Mouse (Mus musculus) liver, embryonic 11.5 days (tissue): ENCODE measurements at regions not wholly inside any gene's neighbourhood (a gene's known extent, or its start where the extent isn't known, plus 50 kb on each side); places are given as distances from the start of the nearest gene placed in this dataset.
A peak's percentile ranks its signal among the peaks of the same experiment; 100 is the strongest.

ENCODE experiments used
- ATAC-seq: fragments of 200-750 bp; cut with Nextera tagmentation; replicated peaks from 2 replicates; pipeline ENCODE4 v1.8.0; 2017; ENCODE audit warnings: moderate number of reproducible peaks, mild to moderate bottlenecking, moderate TSS enrichment, moderate library complexity; ENCODE audit not compliant: low FRiP score
- DNase-seq: peaks from one replicate; pipeline ENCODE4 v3.0.0-alpha.2; 2017; ENCODE audit warnings: low spot score
- H3K27ac ChIP-seq: fragments of 300-500 bp; sonication (generic); 2 replicates; pipeline ENCODE4 v1.5.1; 2014; ENCODE audit warnings: mild to moderate bottlenecking, low read depth, low read length, control low read depth
- H3K27me3 ChIP-seq: fragments of 300-500 bp; sonication (generic); replicated peaks from 2 replicates; pipeline ENCODE4 v1.6.1; 2014; ENCODE audit warnings: low read length, mixed read lengths; ENCODE audit not compliant: control insufficient read depth, insufficient read depth
- H3K36me3 ChIP-seq: fragments of 300-500 bp; sonication (generic); 2 replicates; pipeline ENCODE4 v1.6.1; 2014; ENCODE audit warnings: mild to moderate bottlenecking, low read length, moderate library complexity, mixed read lengths; ENCODE audit not compliant: control insufficient read depth, insufficient read depth
- H3K4me1 ChIP-seq: fragments of 300-500 bp; sonication (generic); replicated peaks from 2 replicates; pipeline ENCODE4 v1.6.1; 2014; ENCODE audit warnings: low read length, mixed read lengths; ENCODE audit not compliant: control insufficient read depth, insufficient read depth
- H3K4me2 ChIP-seq: fragments of 300-500 bp; sonication (generic); 2 replicates; pipeline ENCODE4 v1.6.1; 2014; ENCODE audit warnings: mild to moderate bottlenecking, control low read depth, moderate library complexity
- H3K4me3 ChIP-seq: fragments of 300-500 bp; sonication (generic); 2 replicates; pipeline ENCODE4 v1.5.1; 2014; ENCODE audit warnings: low read depth, low read length, control low read depth
- H3K9ac ChIP-seq: fragments of 300-500 bp; sonication (generic); 2 replicates; pipeline ENCODE4 v1.6.1; 2014; ENCODE audit warnings: low read depth, low read length, control low read depth
- H3K9me3 ChIP-seq: fragments of 300-500 bp; sonication (generic); 2 replicates; pipeline ENCODE4 v1.6.1; 2016; ENCODE audit warnings: low read length, inconsistent platforms, mixed read lengths; ENCODE audit not compliant: control insufficient read depth
- WGBS: fragments of 180-500 bp; shearing (Covaris S2); extraction: QIAGEN DNeasy Blood & Tissue Kit; methylation state at CpG from one replicate; pipeline ENCODE4 v1.1.7; 2014; 5-methylcytosine and 5-hydroxymethylcytosine counted together

GRCm38 (mm10) chr9:46473681-46474080, 153.9 kb upstream of the 4931429L15Rik start:
- WGBS, result 83% methylated on average over 10 of the region's 10 CpGs
- Histone ChIP-seq H3K4me1 (no peaks in the 10 kb centered on the region), H3K4me2 (no peak overlapping the region), H3K27me3 (no peaks in the 10 kb centered on the region), H3K4me3 (no peak overlapping the region), H3K36me3 (no peaks in the 10 kb centered on the region), H3K9ac (no peak overlapping the region), H3K27ac (no peak overlapping the region), H3K9me3 (no peaks in the 10 kb centered on the region)
- ATAC-seq, result no peak
- DNase-seq, result no peak

- no peak overlapping the region for H3K4me3 ChIP-seq
- H3K4me1 ChIP-seq, result no peaks in the 10 kb centered on the region
- no peak overlapping the region for H3K9ac ChIP-seq
- no peak overlapping the region for H3K27ac ChIP-seq
- ATAC-seq (no peak), DNase-seq (no peak)
- no peaks in the 10 kb centered on the region for H3K36me3 ChIP-seq
- no peak overlapping the region for H3K4me2 ChIP-seq
- no peaks in the 10 kb centered on the region for H3K27me3 ChIP-seq
- 81% methylated on average over 7 of the region's 7 CpGs for WGBS
- no peaks in the 10 kb centered on the region for H3K9me3 ChIP-seq
Measured at GRCm38 (mm10) chr9:46469521-46469920, 149.7 kb upstream of the 4931429L15Rik start.

GRCm38 (mm10) chr9:46468306-46468705, 148.5 kb upstream of the 4931429L15Rik start:
- H3K4me2 ChIP-seq, result no peak overlapping the region
- no peak overlapping the region for H3K9ac ChIP-seq
- no peaks in the 10 kb centered on the region for H3K4me1 ChIP-seq
- no peaks in the 10 kb centered on the region for H3K27me3 ChIP-seq
- no peak overlapping the region for H3K27ac ChIP-seq
- ATAC-seq, result no peak
- no peaks in the 10 kb centered on the region for H3K36me3 ChIP-seq
- WGBS, result 65% methylated on average over 2 of the region's 2 CpGs
- no peaks in the 10 kb centered on the region for H3K9me3 ChIP-seq
- no peak for DNase-seq
- H3K4me3 ChIP-seq, result no peak overlapping the region

- 67% methylated on average over 3 of the region's 3 CpGs for WGBS
- Histone ChIP-seq H3K4me3 (no peak overlapping the region), H3K9ac (no peak overlapping the region), H3K36me3 (no peaks in the 10 kb centered on the region), H3K4me2 (no peak overlapping the region), H3K4me1 (no peaks in the 10 kb centered on the region), H3K9me3 (no peaks in the 10 kb centered on the region), H3K27ac (no peak overlapping the region), H3K27me3 (no peaks in the 10 kb centered on the region)
- DNase-seq, result no peak
- no peak for ATAC-seq
Measured at GRCm38 (mm10) chr9:46467671-46468070, 147.9 kb upstream of the 4931429L15Rik start.

- ATAC-seq (no peak), DNase-seq (no peak)
- Histone ChIP-seq H3K4me2 (no peak overlapping the region), H3K9me3 (no peaks in the 10 kb centered on the region), H3K36me3 (no peaks in the 10 kb centered on the region), H3K4me1 (no peaks in the 10 kb centered on the region), H3K9ac (no peak overlapping the region), H3K4me3 (no peak overlapping the region), H3K27ac (no peak overlapping the region), H3K27me3 (no peaks in the 10 kb centered on the region)
- WGBS, result 81% methylated on average over 5 of the region's 5 CpGs
Measured at GRCm38 (mm10) chr9:46462681-46463080, 142.9 kb upstream of the 4931429L15Rik start.

GRCm38 (mm10) chr9:46457945-46458344, 138.2 kb upstream of the 4931429L15Rik start:
- H3K4me1 ChIP-seq, result no peaks in the 10 kb centered on the region
- H3K27ac ChIP-seq, result no peak overlapping the region
- no peak overlapping the region for H3K4me2 ChIP-seq
- no peaks in the 10 kb centered on the region for H3K9me3 ChIP-seq
- WGBS, result 75% methylated on average over 6 of the region's 6 CpGs
- no peak for ATAC-seq
- no peak for DNase-seq
- no peaks in the 10 kb centered on the region for H3K27me3 ChIP-seq
- H3K4me3 ChIP-seq, result no peak overlapping the region
- H3K36me3 ChIP-seq, result no peaks in the 10 kb centered on the region
- no peak overlapping the region for H3K9ac ChIP-seq

GRCm38 (mm10) chr9:46454807-46455610, 135.2 kb upstream of the 4931429L15Rik start:
- Histone ChIP-seq H3K4me1 (no peaks in the 10 kb centered on the region), H3K36me3 (no peaks in the 10 kb centered on the region), H3K27me3 (no peaks in the 10 kb centered on the region), H3K4me2 (no peak overlapping the region), H3K9ac (no peak overlapping the region), H3K9me3 (no peaks in the 10 kb centered on the region), H3K27ac (no peak overlapping the region), H3K4me3 (no peak overlapping the region)
- WGBS, result 65% methylated on average over 7 of the region's 7 CpGs
- DNase-seq (no peak), ATAC-seq (no peak)

GRCm38 (mm10) chr9:46443191-46444095, 123.7 kb upstream of the 4931429L15Rik start:
- ATAC-seq, result no peak
- no peaks in the 10 kb centered on the region for H3K36me3 ChIP-seq
- 2% methylated on average over 53 of the region's 53 CpGs for WGBS
- H3K4me1 ChIP-seq, result no peaks in the 10 kb centered on the region
- H3K27me3 ChIP-seq, result peaks cover 51% of the 10 kb centered on the region
- H3K27ac ChIP-seq, result no peak overlapping the region
- no peak for DNase-seq
- H3K4me3 ChIP-seq, result peak overlapping the region; percentile 14
- H3K4me2 ChIP-seq, result peak overlapping the region; percentile 52
- no peak overlapping the region for H3K9ac ChIP-seq
- no peaks in the 10 kb centered on the region for H3K9me3 ChIP-seq
